Mouse (Mus musculus) cortical plate, adult 2 months (tissue): ENCODE data around the gene Myoc. TPM values are rescaled to one million over a fixed set of nuclear protein-coding genes. Genes with fewer than 3 reads are reported as not detected.

Experiments
- H3K27ac ChIP-seq: fragments of 200-500 bp; 2 replicates; pipeline ENCODE4 v1.5.1; 2012; ENCODE audit warnings: low read length, control low read depth, inconsistent platforms; ENCODE audit not compliant: insufficient read depth
- H3K4me1 ChIP-seq: fragments of 200-500 bp; 2 replicates; pipeline ENCODE4 v1.6.1; 2011; ENCODE audit warnings: low read length; ENCODE audit not compliant: control insufficient read depth, insufficient read depth
- H3K4me3 ChIP-seq: fragments of 200-500 bp; 2 replicates; pipeline ENCODE4 v1.5.1; 2011; ENCODE audit warnings: mild to moderate bottlenecking, low read length, control low read depth; ENCODE audit not compliant: insufficient read depth
- CTCF ChIP-seq: fragments of 200-500 bp; IDR thresholded peaks from 2 replicates; pipeline ENCODE4 v1.5.1; 2011; ENCODE audit warnings: mild to moderate bottlenecking, control low read depth, low read length; ENCODE audit not compliant: insufficient read depth; ENCODE audit errors: extremely low read depth
- POLR2A ChIP-seq: fragments of 200-500 bp; IDR thresholded peaks from 2 replicates; pipeline ENCODE4 v1.6.1; 2011; ENCODE audit warnings: mild to moderate bottlenecking, low read length, control low read depth; ENCODE audit not compliant: insufficient read depth; ENCODE audit errors: extremely low read depth
- polyA plus RNA-seq: library from polyadenylated mRNA; depleted of rRNA; stranded (reverse); fragments of >200 nt; gene quantifications from 2 replicates; pipeline ENCODE4 v1.2.3, GENCODE M21; 2012; rRNA removed

Myoc gene
- polyA plus RNA-seq: 21.2 and 22.2 TPM in 2 replicates

DNA sequence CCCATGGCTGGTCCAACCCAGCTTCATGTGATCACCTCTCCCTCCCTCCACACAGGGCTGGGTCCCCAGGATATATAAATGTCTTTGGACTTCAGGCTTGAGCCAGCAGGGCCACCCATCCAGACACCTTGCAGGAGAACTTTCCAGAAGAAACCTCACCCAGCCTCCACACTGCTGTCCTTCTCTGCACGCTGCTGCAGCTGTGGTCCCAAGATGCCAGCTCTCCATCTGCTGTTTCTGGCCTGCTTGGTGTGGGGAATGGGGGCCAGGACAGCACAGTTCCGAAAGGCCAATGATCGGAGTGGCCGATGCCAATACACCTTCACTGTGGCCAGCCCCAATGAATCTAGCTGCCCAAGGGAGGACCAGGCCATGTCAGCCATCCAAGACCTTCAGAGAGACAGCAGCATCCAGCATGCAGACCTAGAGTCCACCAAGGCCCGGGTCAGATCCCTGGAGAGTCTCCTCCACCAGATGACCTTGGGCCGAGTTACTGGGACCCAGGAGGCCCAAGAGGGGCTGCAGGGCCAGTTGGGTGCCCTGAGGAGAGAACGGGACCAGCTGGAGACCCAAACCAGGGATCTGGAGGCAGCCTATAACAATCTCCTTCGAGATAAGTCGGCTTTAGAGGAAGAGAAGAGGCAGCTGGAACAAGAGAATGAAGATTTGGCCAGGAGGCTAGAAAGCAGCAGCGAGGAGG, at the start of gene Myoc:
Gene Myoc, plus strand, starts transcription at position 105 of the 700 bp plus-strand sequence.
- Histone ChIP-seq H3K27ac (no peak within 1 kb of the TSS), H3K4me3 (no peak within 1 kb of the TSS), H3K4me1 (no peaks in the 10 kb centered on the region)
- no peak for TF ChIP-seq CTCF
- TF ChIP-seq POLR2A: no peak

DNA sequence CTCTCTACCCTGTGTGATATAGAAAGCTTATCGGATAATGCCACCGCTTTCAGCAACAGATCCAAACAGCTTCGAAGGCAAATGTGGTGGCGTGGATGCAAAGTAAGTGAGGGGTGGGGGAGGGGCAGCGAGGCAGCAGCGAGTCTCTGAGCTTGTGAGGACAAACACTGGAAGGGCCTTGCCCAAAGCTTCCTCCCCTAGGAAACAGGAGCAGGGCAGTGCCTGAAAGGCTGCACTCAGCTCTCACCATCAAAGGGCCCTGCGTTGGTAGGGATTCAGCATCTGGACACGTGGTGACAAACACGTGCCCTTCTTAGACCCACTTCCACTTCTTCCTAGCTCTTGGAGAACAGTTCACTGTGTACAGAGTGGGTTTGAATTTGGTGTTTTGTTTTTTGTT, 49.5 kb upstream of the Myoc start:
- TF ChIP-seq CTCF: no peak
- TF ChIP-seq POLR2A: no peak
- H3K4me1 ChIP-seq: no peaks in the 10 kb centered on the region; the same call in 1 of the 2 replicates
- H3K4me3 ChIP-seq: no peak overlapping the region
- no peak overlapping the region for H3K27ac ChIP-seq

DNA sequence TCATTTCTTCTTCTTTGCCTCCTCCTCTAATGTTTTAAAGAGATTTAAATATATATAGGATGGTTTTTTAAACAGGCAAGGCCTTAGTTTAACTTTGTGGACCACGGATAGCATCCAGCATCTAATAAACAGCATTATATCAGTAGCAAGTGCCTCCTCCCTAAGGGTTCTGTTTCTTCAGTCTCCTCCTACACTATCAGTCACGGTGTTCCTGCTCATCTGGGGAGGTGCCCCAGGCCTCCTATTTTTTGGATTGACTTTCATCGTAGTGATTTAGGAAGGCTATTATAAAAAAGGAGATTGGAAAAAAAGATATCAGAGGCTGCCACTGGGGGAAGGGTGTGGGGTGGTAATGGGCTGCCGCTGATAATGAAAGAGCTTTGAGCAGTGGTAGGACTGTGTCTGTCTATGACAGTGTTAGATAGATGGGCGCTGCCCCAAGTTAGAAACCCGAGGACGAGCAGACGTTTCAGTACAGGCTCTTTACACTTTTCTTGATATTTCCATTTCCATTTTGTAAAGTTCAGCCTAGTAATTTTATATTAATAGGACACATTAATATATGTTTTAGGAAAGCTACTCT, 48.4 kb upstream of the Myoc start:
- no peak overlapping the region for H3K4me3 ChIP-seq
- no peak overlapping the region for H3K27ac ChIP-seq
- no peaks in the 10 kb centered on the region; the same call in 1 of the 2 replicates for H3K4me1 ChIP-seq
- no peak for TF ChIP-seq CTCF
- TF ChIP-seq POLR2A: no peak

DNA sequence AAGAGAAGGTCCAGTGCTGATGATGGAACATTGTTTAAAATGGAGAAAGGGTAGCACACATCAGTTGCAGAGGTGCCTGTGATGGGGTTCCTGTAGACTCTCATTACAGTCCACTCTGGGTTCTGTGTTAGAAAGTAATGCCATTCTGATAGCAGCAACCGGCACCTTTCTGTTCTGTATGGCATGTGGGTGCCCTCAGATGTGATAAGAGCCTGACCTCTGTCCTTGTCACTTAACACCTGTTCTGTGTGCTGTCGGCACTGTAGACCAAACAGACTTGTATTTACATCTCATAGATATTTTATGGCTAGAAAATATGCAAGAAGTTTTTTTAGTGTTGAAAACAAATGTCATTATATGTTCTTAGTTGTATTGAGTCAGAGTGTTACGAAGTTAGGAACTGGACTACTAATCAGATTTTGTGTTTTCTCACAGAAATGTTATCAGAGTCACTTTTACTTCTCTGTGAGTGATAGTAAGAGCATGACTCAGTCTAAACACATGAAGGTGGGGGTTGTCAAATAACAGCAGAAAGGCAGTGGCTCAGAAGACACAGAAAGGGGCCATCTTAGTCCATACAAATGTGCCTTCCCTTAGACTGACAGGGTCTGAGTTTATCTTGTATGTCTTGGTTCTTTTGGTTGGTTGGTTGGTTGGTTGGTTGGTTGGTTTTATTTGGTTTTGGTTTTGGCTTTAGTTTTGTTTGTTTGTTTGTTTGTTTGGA, 41.4 kb upstream of the Myoc start:
- Histone ChIP-seq H3K4me1 (no peaks in the 10 kb centered on the region), H3K27ac (no peak overlapping the region), H3K4me3 (no peak overlapping the region)
- TF ChIP-seq POLR2A (no peak), CTCF (no peak)

DNA sequence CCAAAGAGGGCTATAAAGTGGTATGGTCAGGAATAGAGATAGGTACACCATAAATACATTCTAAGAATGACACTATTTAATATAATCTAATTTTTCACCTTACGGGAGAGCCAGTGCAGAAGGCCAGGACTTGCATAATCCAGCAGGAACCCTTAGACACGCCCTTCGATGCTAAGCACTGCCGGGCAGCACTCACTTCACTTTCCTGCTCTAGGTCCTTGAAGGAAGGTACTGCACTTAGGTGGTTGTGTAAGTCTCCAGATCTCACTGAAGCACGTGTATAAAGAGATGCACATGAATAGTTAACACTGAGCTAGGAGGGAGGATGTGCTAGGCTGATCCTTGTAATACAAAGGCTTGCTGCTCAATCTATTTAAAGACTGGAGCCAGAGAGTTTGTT, 39.3 kb upstream of the Myoc start:
- H3K27ac ChIP-seq: no peak overlapping the region
- H3K4me1 ChIP-seq: no peaks in the 10 kb centered on the region
- no peak overlapping the region for H3K4me3 ChIP-seq
- TF ChIP-seq POLR2A (no peak), CTCF (no peak)

DNA sequence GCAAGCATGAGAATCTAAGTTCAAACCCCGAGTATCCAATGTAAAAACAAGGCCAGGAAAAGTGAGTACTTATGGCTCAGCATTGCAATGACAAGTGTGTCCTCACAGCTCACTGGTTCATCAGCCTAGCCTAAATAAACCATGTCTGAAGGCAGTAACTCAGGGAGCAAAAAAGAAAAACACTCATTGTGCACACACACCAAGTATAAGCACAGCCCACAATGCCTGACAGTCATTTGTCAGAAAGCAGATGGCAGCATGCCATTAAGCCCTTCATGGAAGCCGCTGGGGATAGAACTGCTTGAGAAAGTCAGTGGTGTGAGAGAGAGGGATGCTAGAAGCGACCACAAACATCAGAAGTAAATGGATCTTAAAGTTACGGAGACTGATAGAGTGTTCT, 37.7 kb upstream of the Myoc start:
- H3K4me1 ChIP-seq: no peaks in the 10 kb centered on the region
- no peak overlapping the region for H3K4me3 ChIP-seq
- no peak overlapping the region for H3K27ac ChIP-seq
- no peak for TF ChIP-seq CTCF
- TF ChIP-seq POLR2A: no peak

DNA sequence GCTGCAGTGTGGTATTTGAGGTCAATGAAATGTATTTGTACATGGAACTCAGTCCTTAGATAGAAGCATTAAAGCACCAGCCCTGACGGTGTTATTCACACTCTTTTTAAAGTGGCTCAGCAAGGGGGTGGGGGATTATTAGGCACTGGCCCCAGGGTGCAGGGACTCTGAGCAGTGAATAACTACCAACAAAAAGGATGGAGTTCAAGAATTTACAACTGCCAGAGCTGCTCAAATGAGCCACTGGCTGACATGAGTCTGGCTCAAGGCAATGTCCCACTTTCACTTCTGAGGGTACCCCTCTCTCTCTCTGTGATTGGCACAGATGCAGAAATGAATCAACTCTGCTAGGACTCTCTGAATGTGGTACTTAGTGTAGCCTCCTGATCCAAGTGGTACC, 30.8 kb upstream of the Myoc start:
- H3K27ac ChIP-seq: no peak overlapping the region
- TF ChIP-seq CTCF (no peak), POLR2A (no peak)
- H3K4me1 ChIP-seq: no peaks in the 10 kb centered on the region
- H3K4me3 ChIP-seq: no peak overlapping the region

DNA sequence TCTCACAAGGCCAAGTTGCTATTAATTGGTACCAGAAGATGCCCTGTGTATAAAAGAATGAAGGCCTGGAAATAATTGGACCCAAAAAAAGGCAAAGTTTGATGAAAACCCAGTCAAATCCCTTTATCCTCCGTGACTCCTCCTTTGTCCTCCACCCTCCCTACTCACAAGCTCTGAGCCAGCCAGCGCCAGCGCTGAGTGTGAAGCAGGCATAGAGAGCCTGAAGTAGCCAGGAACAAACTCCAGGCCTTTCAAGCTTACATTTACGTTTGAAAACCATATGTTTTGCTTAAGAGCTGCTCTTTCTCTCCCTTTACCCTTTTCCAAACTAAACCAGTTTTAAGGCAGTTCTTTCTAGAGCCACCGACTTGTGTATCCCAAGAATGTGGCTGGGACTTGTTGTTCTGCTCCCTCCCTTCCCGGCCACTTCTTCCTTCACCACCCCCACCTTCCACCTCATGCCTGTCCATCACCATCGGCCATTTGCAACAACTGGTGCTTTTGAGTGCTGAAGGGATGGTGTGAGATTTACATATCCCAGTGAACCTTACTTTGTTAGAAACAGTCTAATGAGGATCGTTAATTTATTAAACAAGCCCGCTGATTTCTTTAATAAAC, 29.2 kb upstream of the Myoc start:
- Histone ChIP-seq H3K4me3 (no peak overlapping the region), H3K27ac (no peak overlapping the region), H3K4me1 (no peaks in the 10 kb centered on the region)
- TF ChIP-seq POLR2A (no peak), CTCF (no peak)

DNA sequence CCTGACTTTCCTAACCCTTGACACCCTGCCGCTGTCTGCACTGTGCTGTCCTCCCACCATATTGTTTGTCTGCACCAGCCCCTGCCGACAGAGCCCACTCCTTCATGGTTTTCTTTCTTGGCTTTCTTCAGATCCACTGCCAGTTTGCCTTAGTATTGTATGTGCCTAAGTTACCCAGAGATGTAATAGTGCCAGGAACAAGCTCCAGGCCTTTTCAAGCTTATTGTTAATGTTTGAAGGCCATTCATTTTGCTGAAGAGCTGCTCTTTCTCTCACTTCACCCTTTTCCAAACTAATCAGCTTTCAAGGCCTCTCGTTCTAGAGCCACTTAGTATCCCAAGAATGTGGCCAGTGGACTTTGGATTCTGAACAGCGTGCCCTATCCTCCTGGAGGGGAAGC, 27.8 kb upstream of the Myoc start:
- TF ChIP-seq POLR2A (no peak), CTCF (no peak)
- no peak overlapping the region for H3K4me3 ChIP-seq
- H3K4me1 ChIP-seq: no peaks in the 10 kb centered on the region
- no peak overlapping the region for H3K27ac ChIP-seq
